Mouse (Mus musculus) spleen, adult 2 months (tissue): ENCODE data around the gene Prss8. TPM values are rescaled to one million over a fixed set of nuclear protein-coding genes. Genes with fewer than 3 reads are reported as not detected.
"Not testable (repeated sequence)": the region's sequence is repeated elsewhere in the genome, so short reads cannot be mapped to it uniquely, and the experiment has no call there.

Source experiments
- DNase-seq, 2 experiments: peaks; one replicate each; pipeline versions ENCODE4 v3.0.0 to v3.0.0-alpha.2; 2012 to 2021; ENCODE audit warnings: low spot score in 2 of 2, low read depth in 1 of 2
- H3K27ac ChIP-seq: fragments of 200-500 bp; 2 replicates; pipeline ENCODE4 v1.5.1; 2012; ENCODE audit warnings: low read length, inconsistent platforms; ENCODE audit not compliant: insufficient read depth
- H3K27me3 ChIP-seq: fragments of 200-500 bp; 2 replicates; pipeline ENCODE4 v1.6.1; 2012; ENCODE audit warnings: mild to moderate bottlenecking, moderate library complexity, low read length, inconsistent platforms; ENCODE audit not compliant: control insufficient read depth, insufficient read depth
- H3K36me3 ChIP-seq: fragments of 200-500 bp; 2 replicates; pipeline ENCODE4 v1.6.1; 2012; ENCODE audit warnings: mild to moderate bottlenecking, low read length, inconsistent platforms; ENCODE audit not compliant: control insufficient read depth, insufficient read depth
- H3K4me1 ChIP-seq: fragments of 200-500 bp; 2 replicates; pipeline ENCODE4 v1.6.1; 2011; ENCODE audit warnings: inconsistent platforms; ENCODE audit not compliant: control insufficient read depth, insufficient read depth, insufficient read length
- H3K4me3 ChIP-seq: fragments of 200-500 bp; 2 replicates; pipeline ENCODE4 v1.5.1; 2011; ENCODE audit warnings: mild to moderate bottlenecking, inconsistent platforms; ENCODE audit not compliant: insufficient read depth, insufficient read length; ENCODE audit errors: extremely low read depth
- CTCF ChIP-seq: fragments of 200-500 bp; IDR thresholded peaks from 2 replicates; pipeline ENCODE4 v1.5.1; 2011; ENCODE audit warnings: mild to moderate bottlenecking, inconsistent platforms; ENCODE audit not compliant: insufficient read depth, insufficient read length, insufficient replicate concordance; ENCODE audit errors: extremely low read depth
- POLR2A ChIP-seq: fragments of 200-500 bp; IDR thresholded peaks from 2 replicates; pipeline ENCODE4 v1.6.1; 2011; ENCODE audit warnings: low read depth, low read length, inconsistent platforms
- WGBS: fragments of 180-500 bp; shearing (Covaris S2); methylation state at CpG from one replicate; pipeline ENCODE4 v1.1.7; 2018; 5-methylcytosine and 5-hydroxymethylcytosine counted together
- polyA plus RNA-seq: library from polyadenylated mRNA; depleted of rRNA; stranded (reverse); fragments of >200 nt; gene quantifications from 2 replicates; pipeline ENCODE4 v1.2.3, GENCODE M21; 2012

The Prss8 gene
- polyA plus RNA-seq, 1 experiment, result 3.7 TPM

- Histone ChIP-seq H3K36me3 (peaks cover 19% of the 10 kb centered on the region), H3K4me3 (peak within 1 kb of the TSS; percentile 77), H3K27me3 (no peaks in the 10 kb centered on the region), H3K27ac (peak within 1 kb of the TSS; percentile 60), H3K4me1 (no peaks in the 10 kb centered on the region; the same call in 1 of the 2 replicates)
- TF ChIP-seq POLR2A, result peak; percentile 63
- TF ChIP-seq CTCF, result no peak
- DNase-seq, result peak in 1 of 2 experiments; percentile 70
- WGBS, result 6% methylated on average over 38 of the region's 38 CpGs
These were observed 25.7 kb downstream of the Prss8 start, which contains the start of gene Bckdk for GRCm38 (mm10) chr7:127903971-127904796. Bckdk (plus strand) TSS chr7:127904082.

- TF ChIP-seq POLR2A, result no peak
- no peak for TF ChIP-seq CTCF
- DNase-seq, result no peak
- no peak overlapping the region for H3K4me3 ChIP-seq
- WGBS, result 88% methylated on average over 2 of the region's 2 CpGs
- H3K27ac ChIP-seq, result no peak overlapping the region
- H3K27me3 ChIP-seq, result no peaks in the 10 kb centered on the region
- no peaks in the 10 kb centered on the region; the same call in 1 of the 2 replicates for H3K4me1 ChIP-seq
- H3K36me3 ChIP-seq, result peaks cover 3% of the 10 kb centered on the region
These were observed 28.1 kb downstream of the Prss8 start for GRCm38 (mm10) chr7:127901772-127902171.

- no peak overlapping the region for H3K4me3 ChIP-seq
- 34% methylated on average over 7 of the region's 7 CpGs for WGBS
- peaks cover 2% of the 10 kb centered on the region; the same call in 1 of the 2 replicates for H3K4me1 ChIP-seq
- TF ChIP-seq POLR2A (no peak), CTCF (no peak)
- H3K27ac ChIP-seq, result no peak overlapping the region
- no peak for DNase-seq
- no peaks in the 10 kb centered on the region for H3K36me3 ChIP-seq
- H3K27me3 ChIP-seq, result no peaks in the 10 kb centered on the region
These were observed 29.9 kb downstream of the Prss8 start for GRCm38 (mm10) chr7:127899997-127900396.

- peaks cover 2% of the 10 kb centered on the region; the same call in 1 of the 2 replicates for H3K4me1 ChIP-seq
- no peaks in the 10 kb centered on the region for H3K27me3 ChIP-seq
- WGBS, result 57% methylated on average over 10 of the region's 10 CpGs
- TF ChIP-seq CTCF (no peak), POLR2A (no peak)
- DNase-seq, result no peak
- no peak overlapping the region for H3K4me3 ChIP-seq
- no peaks in the 10 kb centered on the region for H3K36me3 ChIP-seq
- no peak overlapping the region for H3K27ac ChIP-seq
These were observed 31.5 kb downstream of the Prss8 start for GRCm38 (mm10) chr7:127898179-127898956.

GRCm38 (mm10) chr7:127897542-127897941, 32.4 kb downstream of the Prss8 start:
- H3K4me3 ChIP-seq, result no peak overlapping the region
- H3K4me1 ChIP-seq, result peaks cover 2% of the 10 kb centered on the region; the same call in 1 of the 2 replicates
- no peak overlapping the region for H3K27ac ChIP-seq
- no peaks in the 10 kb centered on the region for H3K27me3 ChIP-seq
- 93% methylated on average over 7 of the region's 7 CpGs for WGBS
- TF ChIP-seq CTCF (no peak), POLR2A (no peak)
- no peak for DNase-seq
- H3K36me3 ChIP-seq, result no peaks in the 10 kb centered on the region

- peaks cover 2% of the 10 kb centered on the region; the same call in 1 of the 2 replicates for H3K4me1 ChIP-seq
- H3K27ac ChIP-seq, result no peak overlapping the region
- TF ChIP-seq CTCF (peak; percentile 66; the same call in 1 of the 2 replicates), POLR2A (no peak)
- no peaks in the 10 kb centered on the region for H3K27me3 ChIP-seq
- no peak overlapping the region for H3K4me3 ChIP-seq
- no peaks in the 10 kb centered on the region for H3K36me3 ChIP-seq
- DNase-seq, result peak in 1 of 2 experiments; percentile 68
- WGBS, result 62% methylated on average over 13 of the region's 13 CpGs
These were observed 33.5 kb downstream of the Prss8 start for GRCm38 (mm10) chr7:127896384-127896783.

GRCm38 (mm10) chr7:127895891-127896290, 34.0 kb downstream of the Prss8 start:
- H3K27me3 ChIP-seq, H3K27ac ChIP-seq, DNase-seq, H3K4me1 ChIP-seq, H3K36me3 ChIP-seq: not testable (repeated sequence)
- peak overlapping the region; percentile 57 for H3K4me3 ChIP-seq
- WGBS, result 59% methylated on average over 7 of the region's 7 CpGs
